Mouse (Mus musculus): Measurements from ENCODE around the gene Cnnm2.

DNA sequence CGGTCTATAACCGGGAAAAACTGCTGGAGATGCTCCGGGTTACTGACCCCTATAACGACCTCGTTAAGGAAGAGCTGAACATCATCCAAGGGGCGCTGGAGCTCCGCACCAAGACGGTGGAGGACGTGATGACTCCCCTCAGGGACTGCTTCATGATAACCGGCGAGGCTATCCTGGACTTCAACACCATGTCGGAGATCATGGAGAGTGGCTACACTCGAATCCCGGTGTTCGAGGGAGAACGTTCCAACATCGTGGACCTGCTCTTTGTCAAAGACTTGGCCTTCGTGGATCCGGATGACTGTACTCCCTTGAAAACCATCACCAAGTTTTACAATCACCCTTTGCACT lies 1.6 kb downstream of the Cnnm2 start:
- TF ChIP-seq GATA1 (IDR thresholded peaks at IDR 0.05; ENCODE audit: borderline replicate concordance, low read length) (no peak), FLI1 (IDR thresholded peaks at IDR 0.05; ENCODE audit: low read length) (no peak)
